Mouse (Mus musculus) CH12.LX (cell line): ENCODE data around the gene Dazl. TPM values are rescaled to one million over a fixed set of nuclear protein-coding genes. Genes with fewer than 3 reads are reported as not detected.

Experiments used
- DNase-seq: peaks from one replicate; pipeline ENCODE4 v3.0.0-alpha.2; 2013; ENCODE audit errors: extremely low read depth
- H3K27ac ChIP-seq: 2 replicates; pipeline ENCODE4 v1.5.1; 2012; ENCODE audit warnings: low read depth, mild to moderate bottlenecking, control low read depth, moderate library complexity; ENCODE audit not compliant: insufficient read depth
- H3K27me3 ChIP-seq: replicated peaks from 2 replicates; pipeline ENCODE3; 2012; ENCODE audit warnings: inconsistent platforms
- H3K36me3 ChIP-seq, 2 experiments: replicated peaks in 1 of 2; 2 replicates each; pipeline versions ENCODE3 to v1.6.1; 2012; ENCODE audit warnings: inconsistent platforms in 1 of 2, low read length in 1 of 2, mild to moderate bottlenecking in 1 of 2, mixed read lengths in 1 of 2, moderate library complexity in 1 of 2; ENCODE audit not compliant: control insufficient read depth in 1 of 2, insufficient read depth in 1 of 2
- H3K4me1 ChIP-seq, 2 experiments: 2 replicates each; pipeline ENCODE4 v1.6.1; 2012; ENCODE audit warnings: inconsistent platforms in 1 of 2, moderate library complexity in 1 of 2; ENCODE audit not compliant: insufficient read depth in 2 of 2, control insufficient read depth in 1 of 2
- H3K4me2 ChIP-seq: 2 replicates; pipeline ENCODE4 v1.6.1; 2012; ENCODE audit warnings: low read depth, mild to moderate bottlenecking, control low read depth; ENCODE audit not compliant: poor library complexity, insufficient read depth, severe bottlenecking
- H3K4me3 ChIP-seq, 3 experiments: fragments of 150-350 bp in 1 of 3; sonication (generic) in 1 of 3; replicated peaks in 1 of 3; 2 replicates each; pipeline versions ENCODE3 to v1.5.1; 2011 to 2012; ENCODE audit warnings: low read depth in 2 of 3, low read length in 2 of 3, mild to moderate bottlenecking in 2 of 3, moderate library complexity in 2 of 3, control low read depth in 1 of 3, improper control_type of control experiment in 1 of 3, inconsistent platforms in 1 of 3, mixed read lengths in 1 of 3; ENCODE audit not compliant: poor library complexity in 1 of 3
- H3K79me2 ChIP-seq: replicated peaks from 2 replicates; pipeline ENCODE4 v1.6.1; 2012; ENCODE audit warnings: mild to moderate bottlenecking, moderate library complexity; ENCODE audit not compliant: control insufficient read depth, poor library complexity, insufficient read depth, severe bottlenecking; ENCODE audit errors: extremely low read depth
- H3K9ac ChIP-seq: 2 replicates; pipeline ENCODE4 v1.6.1; 2012; ENCODE audit warnings: low read depth, mild to moderate bottlenecking, control low read depth, moderate library complexity; ENCODE audit not compliant: insufficient read depth
- H3K9me3 ChIP-seq: replicated peaks from 2 replicates; pipeline ENCODE3; 2012; ENCODE audit warnings: low read length, inconsistent platforms, mixed read lengths
- BHLHE40 ChIP-seq: IDR thresholded peaks from 2 replicates; pipeline ENCODE4 v1.6.1; 2011; ENCODE audit warnings: mild to moderate bottlenecking, low read depth, low read length, improper control_type of control experiment
- CHD2 ChIP-seq: IDR thresholded peaks from 2 replicates; pipeline ENCODE4 v1.6.1; 2011; ENCODE audit warnings: low read length, improper control_type of control experiment
- CTCF ChIP-seq, 2 experiments: IDR thresholded peaks in 1 of 2; conservative IDR thresholded peaks in 1 of 2; 2 replicates each; pipeline ENCODE4 v1.5.1; 2011 to 2012; ENCODE audit warnings: low read depth in 2 of 2, low read length in 2 of 2, improper control_type of control experiment in 1 of 2, inconsistent platforms in 1 of 2, mild to moderate bottlenecking in 1 of 2, moderate library complexity in 1 of 2
- GABPA ChIP-seq: IDR thresholded peaks from 2 replicates; pipeline ENCODE4 v1.6.1; 2012; ENCODE audit warnings: low read depth, low read length, improper control_type of control experiment, inconsistent platforms; ENCODE audit not compliant: insufficient replicate concordance
- MAFK ChIP-seq: IDR thresholded peaks from 2 replicates; pipeline ENCODE4 v1.6.1; 2011; ENCODE audit warnings: low read length, improper control_type of control experiment; ENCODE audit not compliant: insufficient replicate concordance
- MAZ ChIP-seq: IDR thresholded peaks from 2 replicates; pipeline ENCODE4 v1.6.1; 2012; ENCODE audit warnings: low read depth, mild to moderate bottlenecking, inconsistent platforms, low read length, improper control_type of control experiment, moderate library complexity
- MEF2A ChIP-seq: IDR thresholded peaks from 2 replicates; pipeline ENCODE4 v1.6.1; 2014; ENCODE audit warnings: low read depth, mild to moderate bottlenecking, inconsistent platforms, low read length, improper control_type of control experiment, borderline replicate concordance
- MYC ChIP-seq: IDR thresholded peaks from 2 replicates; pipeline ENCODE4 v1.6.1; 2011; ENCODE audit warnings: low read depth, mild to moderate bottlenecking, improper control_type of control experiment, low read length
- NELFE ChIP-seq: IDR thresholded peaks from 2 replicates; pipeline ENCODE4 v1.6.1; 2011; ENCODE audit warnings: low read depth, low read length, improper control_type of control experiment
- POLR2AphosphoS2 ChIP-seq: IDR thresholded peaks from 2 replicates; pipeline ENCODE4 v1.6.1; 2011; ENCODE audit warnings: low read depth, low read length, improper control_type of control experiment
- RCOR1 ChIP-seq: conservative IDR thresholded peaks from 2 replicates; pipeline ENCODE4 v1.6.1; 2012; ENCODE audit warnings: low read depth, mild to moderate bottlenecking, inconsistent platforms, low read length, improper control_type of control experiment
- SIN3A ChIP-seq: IDR thresholded peaks from 2 replicates; pipeline ENCODE4 v1.6.1; 2012; ENCODE audit warnings: low read length, improper control_type of control experiment, inconsistent platforms
- TBP ChIP-seq: conservative IDR thresholded peaks from 2 replicates; pipeline ENCODE4 v1.6.1; 2011; ENCODE audit warnings: low read depth, low read length, improper control_type of control experiment
- UBTF ChIP-seq: IDR thresholded peaks from 2 replicates; pipeline ENCODE4 v1.6.1; 2012; ENCODE audit warnings: low read depth, mild to moderate bottlenecking, inconsistent platforms, low read length, improper control_type of control experiment, moderate library complexity
- ZC3H11A ChIP-seq: IDR thresholded peaks from 2 replicates; pipeline ENCODE4 v1.6.1; 2012; ENCODE audit warnings: low read depth, mild to moderate bottlenecking, inconsistent platforms, low read length, improper control_type of control experiment
- dilution Hi-C: fragments of 300-500 bp; cut with MboI; formaldehyde crosslinking; loops from 2 replicates; pipeline ENCODE4 v1.14.3; 2020; ENCODE audit warnings: low sequenced_read_pairs; ENCODE audit not compliant: extremely low pct_unique_long_range_greater_than_20kb, extremely low pct_ligation_motif_present
- in situ Hi-C: fragments of 300-500 bp; cut with MboI; formaldehyde crosslinking; loops from 3 replicates; pipeline ENCODE4 v1.14.3; 2019; ENCODE audit warnings: low sequenced_read_pairs, low pct_ligation_motif_present, low pct_unique_long_range_greater_than_20kb, mixed read lengths
- polyA plus RNA-seq: library from polyadenylated mRNA; unstranded; fragments of >175 nt; gene quantifications from 2 replicates; pipeline ENCODE4 v1.2.1, GENCODE M21; 2012; ENCODE audit warnings: low read depth; ENCODE audit not compliant: insufficient read length
- total RNA-seq, 2 experiments: library from RNA; depleted of rRNA; stranded (reverse); fragments of 300-350 nt in 1 of 2; fragments of >200 nt in 1 of 2; gene quantifications; 2 replicates each; pipeline ENCODE4 v1.2.3; 2012 to 2014

Gene Dazl
- total and polyA plus RNA-seq, 3 experiments: 0.09 TPM; not detected in 2

GRCm38 (mm10) chr17:50309512-50310072, 16.2 kb upstream of the Dazl start:
- dilution Hi-C loops: no loop called here
- no peaks in the 10 kb centered on the region for H3K79me2 ChIP-seq
- H3K27me3 ChIP-seq: no peaks in the 10 kb centered on the region
- no peak for TF ChIP-seq BHLHE40
- TF ChIP-seq SIN3A: no peak
- TF ChIP-seq ZC3H11A: no peak
- TF ChIP-seq CHD2: no peak
- no peak for TF ChIP-seq MEF2A
- TF ChIP-seq RCOR1: no peak
- no peak for TF ChIP-seq NELFE
- no peak for TF ChIP-seq POLR2AphosphoS2
- TF ChIP-seq UBTF: no peak
- TF ChIP-seq MAFK: no peak
- H3K4me1 ChIP-seq: peaks cover 0 to 12% of the 10 kb centered on the region in 2 experiments; a peak in 1 of 4 replicates
- H3K36me3 ChIP-seq: no peaks in the 10 kb centered on the region
- no peak overlapping the region for H3K4me3 ChIP-seq
- H3K27ac ChIP-seq: no peak overlapping the region
- peaks cover 8% of the 10 kb centered on the region for H3K9me3 ChIP-seq
- H3K9ac ChIP-seq: no peak overlapping the region
- no peak overlapping the region for H3K4me2 ChIP-seq
- in situ Hi-C loops: no loop called here
- DNase-seq: no peak

- peak; percentile 21 for DNase-seq
- Histone ChIP-seq H3K79me2 (no peaks in the 10 kb centered on the region), H3K27ac (no peak overlapping the region), H3K4me3 (no peak overlapping the region), H3K9me3 (peaks cover 8% of the 10 kb centered on the region), H3K4me2 (no peak overlapping the region), H3K9ac (no peak overlapping the region), H3K27me3 (no peaks in the 10 kb centered on the region), H3K36me3 (no peaks in the 10 kb centered on the region), H3K4me1 (peaks cover 0 to 12% of the 10 kb centered on the region in 2 experiments; a peak in 1 of 4 replicates)
- no peak for TF ChIP-seq MEF2A
- no peak for TF ChIP-seq TBP
- TF ChIP-seq CTCF (conservative IDR thresholded peaks at IDR 0.05 in 1 of 2, IDR thresholded peaks at IDR 0.05 in 1 of 2; ENCODE audit: low read depth in 2 of 2, low read length in 2 of 2): no peak
- TF ChIP-seq SIN3A: no peak
- no peak for TF ChIP-seq MAZ
- no peak for TF ChIP-seq POLR2AphosphoS2
- no peak for TF ChIP-seq MYC
- TF ChIP-seq MAFK: no peak
- no peak for TF ChIP-seq GABPA
- in situ Hi-C loops (no loop called here), dilution Hi-C loops (no loop called here)
Observed at GRCm38 (mm10) chr17:50308880-50309279, 15.4 kb upstream of the Dazl start.
